Mouse (Mus musculus): ENCODE results near the gene C1rl. TPM values are rescaled to one million over a fixed set of nuclear protein-coding genes. Genes with fewer than 3 reads are reported as not detected.

C1rl gene
- polyA plus RNA-seq, 1 experiment from 2014 or later, result 3.0 TPM

GRCm38 (mm10) chr6:124491427-124491826 lies 1.5 kb upstream of the C1rl start:
- 75% methylated on average over 6 of the region's 6 CpGs for WGBS
- no peak for ATAC-seq (replicated peaks; ENCODE audit: low FRiP score, low read depth)

GRCm38 (mm10) chr6:124493886-124494285 lies 973 bp downstream of the C1rl start:
- Histone ChIP-seq H3K36me3 (ENCODE audit: insufficient read depth, low read length) (no peaks in the 10 kb centered on the region), H3K4me2 (ENCODE audit: low read length) (no peak overlapping the region), H3K27ac (0 out of 2 replicates have a peak overlapping the region, but pooled peaks have one; percentile 47), H3K9me3 (replicated peaks; ENCODE audit: low read length) (no peaks in the 10 kb centered on the region), H3K9ac (ENCODE audit: low read depth, low read length) (no peak overlapping the region), H3K4me1 (replicated peaks; ENCODE audit: insufficient read depth, low read length) (0 out of 2 replicates have a peak, but pooled peaks cover 9% of the 10 kb centered on the region), H3K27me3 (ENCODE audit: insufficient read depth, low read length) (no peaks in the 10 kb centered on the region), H3K4me3 (replicated peaks; ENCODE audit: low read depth, low read length) (no peak overlapping the region)
- 53% methylated on average over 5 of the region's 5 CpGs for WGBS
- no peak for TF ChIP-seq CTCF (IDR thresholded peaks at IDR 0.05; ENCODE audit: low read depth)
- DNase-seq (ENCODE audit: low spot score) (no peak), ATAC-seq (replicated peaks; ENCODE audit: low FRiP score, low read depth) (no peak)

More at GRCm38 (mm10) chr6:124491427-124491826, 1.5 kb upstream of the C1rl start:
- no peak overlapping the region for H3K27ac ChIP-seq
- no peaks in the 10 kb centered on the region for H3K36me3 ChIP-seq (ENCODE audit: insufficient read depth, low read length)
- no peaks in the 10 kb centered on the region for H3K27me3 ChIP-seq (ENCODE audit: insufficient read depth, low read length)
- no peak overlapping the region for H3K4me3 ChIP-seq (replicated peaks; ENCODE audit: low read depth, low read length)
- 0 out of 2 replicates have a peak, but pooled peaks cover 9% of the 10 kb centered on the region for H3K4me1 ChIP-seq (replicated peaks; ENCODE audit: insufficient read depth, low read length)
- DNase-seq (ENCODE audit: low spot score), result no peak
- H3K9ac ChIP-seq (ENCODE audit: low read depth, low read length), result no peak overlapping the region
- no peak for TF ChIP-seq CTCF (IDR thresholded peaks at IDR 0.05; ENCODE audit: low read depth)
- H3K9me3 ChIP-seq (replicated peaks; ENCODE audit: low read length), result no peaks in the 10 kb centered on the region
- H3K4me2 ChIP-seq (ENCODE audit: low read length), result no peak overlapping the region

GRCm38 (mm10) chr6:124496054-124496453 lies 3.1 kb downstream of the C1rl start:
- Histone ChIP-seq H3K27ac (no peak overlapping the region), H3K4me2 (ENCODE audit: low read length) (no peak overlapping the region), H3K27me3 (ENCODE audit: insufficient read depth, low read length) (no peaks in the 10 kb centered on the region), H3K9me3 (replicated peaks; ENCODE audit: low read length) (no peaks in the 10 kb centered on the region), H3K4me1 (replicated peaks; ENCODE audit: insufficient read depth, low read length) (0 out of 2 replicates have a peak, but pooled peaks cover 9% of the 10 kb centered on the region), H3K4me3 (replicated peaks; ENCODE audit: low read depth, low read length) (no peak overlapping the region), H3K36me3 (ENCODE audit: insufficient read depth, low read length) (no peaks in the 10 kb centered on the region), H3K9ac (ENCODE audit: low read depth, low read length) (no peak overlapping the region)
- ATAC-seq (replicated peaks; ENCODE audit: low FRiP score, low read depth) (no peak), DNase-seq (ENCODE audit: low spot score) (no peak)
- WGBS, result 93% methylated on average over 5 of the region's 5 CpGs
- TF ChIP-seq CTCF (IDR thresholded peaks at IDR 0.05; ENCODE audit: low read depth), result no peak

DNA sequence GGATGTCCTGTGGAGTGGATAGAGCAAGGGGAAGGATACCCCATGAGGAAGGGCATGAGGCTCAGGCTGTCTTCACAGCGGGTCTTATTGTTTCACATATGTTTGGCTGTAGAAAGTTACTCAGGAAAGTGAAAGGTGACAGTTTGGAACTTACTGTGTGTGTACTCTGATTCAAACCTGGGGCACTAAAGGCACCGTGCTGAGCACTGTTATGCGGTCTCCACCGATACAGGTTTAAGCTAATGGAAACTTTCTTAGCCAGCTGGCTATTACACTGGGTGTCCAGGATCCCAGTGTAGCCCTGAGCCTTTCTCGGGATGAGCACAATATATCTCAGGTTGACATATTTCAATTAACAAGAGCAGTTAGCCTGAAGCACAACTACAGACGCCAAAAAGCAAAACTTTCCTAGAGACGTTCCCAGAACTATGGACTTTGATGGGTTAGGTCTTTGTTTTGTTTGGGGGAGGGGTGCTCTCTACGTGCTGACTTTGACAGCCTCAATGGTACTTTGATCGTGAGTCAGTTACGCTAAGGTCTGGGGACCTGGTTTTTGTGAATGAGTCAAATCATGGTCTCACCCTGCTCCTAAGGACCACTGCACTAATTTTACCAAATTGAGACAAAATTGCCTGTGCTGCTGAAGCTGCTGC lies 7.1 kb downstream of the C1rl start:
- H3K9me3 ChIP-seq (replicated peaks; ENCODE audit: low read length), result no peaks in the 10 kb centered on the region
- ATAC-seq (replicated peaks; ENCODE audit: low FRiP score, low read depth), result no peak
- no peak overlapping the region for H3K4me3 ChIP-seq (replicated peaks; ENCODE audit: low read depth, low read length)
- 39% methylated on average over 10 of the region's 10 CpGs for WGBS
- H3K4me1 ChIP-seq (replicated peaks; ENCODE audit: insufficient read depth, low read length), result no peaks in the 10 kb centered on the region
- no peak overlapping the region for H3K9ac ChIP-seq (ENCODE audit: low read depth, low read length)
- H3K4me2 ChIP-seq (ENCODE audit: low read length), result no peak overlapping the region
- no peak overlapping the region for H3K27ac ChIP-seq
- TF ChIP-seq CTCF (IDR thresholded peaks at IDR 0.05; ENCODE audit: low read depth), result no peak
- no peak for DNase-seq (ENCODE audit: low spot score)
- no peaks in the 10 kb centered on the region for H3K27me3 ChIP-seq (ENCODE audit: insufficient read depth, low read length)
- no peaks in the 10 kb centered on the region for H3K36me3 ChIP-seq (ENCODE audit: insufficient read depth, low read length)

- 78% methylated on average over 4 of the region's 4 CpGs for WGBS
- H3K4me2 ChIP-seq (ENCODE audit: low read length), result no peak overlapping the region
- H3K27ac ChIP-seq, result no peak overlapping the region
- no peak for ATAC-seq (replicated peaks; ENCODE audit: low FRiP score, low read depth)
- H3K27me3 ChIP-seq (ENCODE audit: insufficient read depth, low read length), result no peaks in the 10 kb centered on the region
- H3K4me1 ChIP-seq (replicated peaks; ENCODE audit: insufficient read depth, low read length), result no peaks in the 10 kb centered on the region
- DNase-seq (ENCODE audit: low spot score), result no peak
- H3K36me3 ChIP-seq (ENCODE audit: insufficient read depth, low read length), result no peaks in the 10 kb centered on the region
- H3K9ac ChIP-seq (ENCODE audit: low read depth, low read length), result no peak overlapping the region
- TF ChIP-seq CTCF (IDR thresholded peaks at IDR 0.05; ENCODE audit: low read depth), result no peak
- no peaks in the 10 kb centered on the region for H3K9me3 ChIP-seq (replicated peaks; ENCODE audit: low read length)
- H3K4me3 ChIP-seq (replicated peaks; ENCODE audit: low read depth, low read length), result no peak overlapping the region
Measured at GRCm38 (mm10) chr6:124501473-124501872, 8.6 kb downstream of the C1rl start.

GRCm38 (mm10) chr6:124502021-124502420 lies 9.1 kb downstream of the C1rl start:
- H3K4me2 ChIP-seq (ENCODE audit: low read length), result no peak overlapping the region
- DNase-seq (ENCODE audit: low spot score) (no peak), ATAC-seq (replicated peaks; ENCODE audit: low FRiP score, low read depth) (no peak)
- no peak overlapping the region for H3K4me3 ChIP-seq (replicated peaks; ENCODE audit: low read depth, low read length)
- no peaks in the 10 kb centered on the region for H3K9me3 ChIP-seq (replicated peaks; ENCODE audit: low read length)
- WGBS, result 82% methylated on average over 5 of the region's 5 CpGs
- no peaks in the 10 kb centered on the region for H3K27me3 ChIP-seq (ENCODE audit: insufficient read depth, low read length)
- no peaks in the 10 kb centered on the region for H3K4me1 ChIP-seq (replicated peaks; ENCODE audit: insufficient read depth, low read length)
- TF ChIP-seq CTCF (IDR thresholded peaks at IDR 0.05; ENCODE audit: low read depth), result no peak
- no peak overlapping the region for H3K27ac ChIP-seq
- no peak overlapping the region for H3K9ac ChIP-seq (ENCODE audit: low read depth, low read length)
- H3K36me3 ChIP-seq (ENCODE audit: insufficient read depth, low read length), result no peaks in the 10 kb centered on the region

All from kidney, postnatal 0 days (tissue).